Mouse (Mus musculus): ENCODE measurements around the gene Chst11. TPM values are rescaled to one million over a fixed set of nuclear protein-coding genes. Genes with fewer than 3 reads are reported as not detected.

Gene Chst11
- polyA plus RNA-seq, 1 experiment = 22.7 TPM

DNA sequence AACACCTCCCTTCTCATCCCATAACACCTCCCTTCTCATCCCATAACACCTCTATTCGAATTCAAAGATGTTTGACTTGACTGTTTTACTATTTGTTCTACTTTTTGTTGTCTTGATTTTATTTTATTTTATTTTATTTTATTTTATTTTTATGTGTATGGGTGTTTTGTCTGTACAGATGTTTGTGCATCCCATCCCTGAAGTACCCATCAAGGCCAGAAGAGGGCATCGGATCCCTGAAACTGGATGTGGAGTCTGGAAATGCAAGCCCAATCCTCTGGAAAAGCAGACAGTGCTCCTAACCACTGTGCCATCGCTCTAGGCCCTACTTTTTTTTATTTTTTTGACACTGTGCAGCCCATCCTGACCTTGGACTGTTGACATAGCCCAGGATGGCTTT, 239.7 kb downstream of the Chst11 start:
- TF ChIP-seq POLR2A (IDR thresholded peaks at IDR 0.05; ENCODE audit: borderline replicate concordance, extremely low read depth, insufficient read depth, insufficient read length, poor library complexity, severe bottlenecking) (no peak), CTCF (IDR thresholded peaks at IDR 0.05; ENCODE audit: borderline replicate concordance, extremely low read depth, insufficient read depth, insufficient read length) (peak; percentile 70)
- peak; percentile 53 for DNase-seq (ENCODE audit: low read depth)

DNA sequence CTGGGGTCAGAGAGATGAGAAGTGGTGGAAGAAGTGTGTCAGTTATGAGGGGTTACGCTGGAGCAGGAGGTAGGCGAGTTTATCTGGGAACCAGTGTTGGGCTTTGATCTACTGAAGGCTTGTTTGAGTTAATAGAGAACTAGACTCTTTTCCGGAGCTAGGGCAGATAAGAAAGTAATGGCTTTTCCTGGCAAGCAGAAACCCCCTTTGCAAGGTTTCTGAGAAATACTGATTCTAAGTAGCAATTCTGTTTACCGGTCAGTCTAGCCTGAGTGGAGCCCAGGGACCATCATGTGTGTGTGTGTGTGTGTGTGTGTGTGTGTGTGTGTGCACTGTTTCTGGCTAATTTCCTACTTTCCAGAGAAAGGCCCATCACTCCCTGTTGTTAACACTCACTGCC, 243.3 kb downstream of the Chst11 start:
- no peak for DNase-seq (ENCODE audit: low read depth)

DNA sequence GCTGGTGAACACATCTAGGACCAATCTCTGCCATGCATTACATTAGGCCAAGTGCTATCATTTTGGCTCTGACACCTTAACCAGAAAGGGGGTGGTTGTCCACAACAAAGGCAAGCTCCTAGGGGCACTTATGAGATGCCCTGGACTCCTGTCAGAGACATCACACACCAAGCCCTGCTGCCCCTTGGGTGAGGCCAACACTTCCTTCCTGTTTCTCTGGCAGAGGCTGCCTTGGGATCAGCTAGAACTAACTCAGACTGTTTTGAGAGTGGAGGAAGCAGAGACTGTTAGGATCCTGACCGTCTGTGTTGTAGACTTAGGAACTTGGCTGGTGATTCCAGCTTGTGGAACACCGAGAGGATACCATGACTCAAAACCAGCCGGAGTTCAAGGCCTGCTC, 248.7 kb downstream of the Chst11 start:
- TF ChIP-seq POLR2A (IDR thresholded peaks at IDR 0.05; ENCODE audit: borderline replicate concordance, extremely low read depth, insufficient read depth, insufficient read length, poor library complexity, severe bottlenecking) = no peak
- no peak for TF ChIP-seq CTCF (IDR thresholded peaks at IDR 0.05; ENCODE audit: borderline replicate concordance, extremely low read depth, insufficient read depth, insufficient read length)
- DNase-seq (ENCODE audit: low read depth) = no peak

More for the DNA sequence above, 243.3 kb downstream of the Chst11 start:
- TF ChIP-seq CTCF (IDR thresholded peaks at IDR 0.05; ENCODE audit: borderline replicate concordance, extremely low read depth, insufficient read depth, insufficient read length) = no peak
- no peak for TF ChIP-seq POLR2A (IDR thresholded peaks at IDR 0.05; ENCODE audit: borderline replicate concordance, extremely low read depth, insufficient read depth, insufficient read length, poor library complexity, severe bottlenecking)

DNA sequence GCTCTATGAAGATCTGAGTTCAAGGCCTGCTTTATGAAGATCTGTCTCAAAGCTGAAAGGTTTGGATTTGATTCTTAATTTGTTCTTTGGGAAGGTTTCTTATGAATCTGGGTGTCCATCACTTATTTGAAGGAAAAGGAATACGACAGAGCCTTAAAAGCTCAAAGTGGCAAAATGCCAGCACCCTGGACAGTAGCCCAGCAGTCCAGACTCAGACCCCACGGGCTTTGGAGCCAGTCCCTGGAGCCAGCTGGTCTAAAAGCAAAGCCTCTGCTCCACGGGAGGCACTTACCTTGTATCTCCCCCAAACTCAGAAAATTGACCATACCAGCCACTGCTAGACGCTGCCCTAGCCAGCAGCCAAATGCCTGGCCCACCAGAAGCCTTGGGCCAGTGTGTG, 249.1 kb downstream of the Chst11 start:
- no peak for DNase-seq (ENCODE audit: low read depth)

DNA sequence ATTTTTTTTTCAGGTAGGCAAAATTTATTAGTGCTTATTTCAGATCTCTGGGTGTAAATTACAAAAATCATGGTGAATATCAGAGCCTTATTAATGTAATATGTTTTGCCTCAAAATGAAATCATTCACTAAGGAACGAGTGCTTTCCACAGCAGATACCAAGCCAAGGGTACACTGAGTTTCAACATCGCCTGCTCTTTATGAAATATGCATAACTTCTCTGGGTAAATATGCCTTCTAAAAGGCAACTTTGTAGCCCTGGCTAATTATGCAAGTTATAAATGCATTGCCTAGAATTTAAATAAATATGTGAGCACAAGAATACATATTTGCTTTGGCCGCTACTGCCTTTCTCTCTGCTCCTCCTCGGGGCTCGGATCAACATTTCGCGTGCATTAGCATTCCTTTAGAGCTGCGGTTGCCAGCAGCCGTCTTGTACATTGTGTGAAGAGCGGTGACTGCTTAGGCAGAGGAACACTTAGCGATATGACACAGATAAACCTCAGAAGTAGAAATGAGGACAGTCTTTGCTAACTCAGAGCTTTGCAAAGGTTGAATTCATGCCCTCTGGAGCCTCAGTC, 256.9 kb downstream of the Chst11 start:
- peak; percentile 74 for DNase-seq (ENCODE audit: low read depth)

More for the DNA sequence above, 249.1 kb downstream of the Chst11 start:
- TF ChIP-seq CTCF (IDR thresholded peaks at IDR 0.05; ENCODE audit: borderline replicate concordance, extremely low read depth, insufficient read depth, insufficient read length) (no peak), POLR2A (IDR thresholded peaks at IDR 0.05; ENCODE audit: borderline replicate concordance, extremely low read depth, insufficient read depth, insufficient read length, poor library complexity, severe bottlenecking) (no peak)

DNA sequence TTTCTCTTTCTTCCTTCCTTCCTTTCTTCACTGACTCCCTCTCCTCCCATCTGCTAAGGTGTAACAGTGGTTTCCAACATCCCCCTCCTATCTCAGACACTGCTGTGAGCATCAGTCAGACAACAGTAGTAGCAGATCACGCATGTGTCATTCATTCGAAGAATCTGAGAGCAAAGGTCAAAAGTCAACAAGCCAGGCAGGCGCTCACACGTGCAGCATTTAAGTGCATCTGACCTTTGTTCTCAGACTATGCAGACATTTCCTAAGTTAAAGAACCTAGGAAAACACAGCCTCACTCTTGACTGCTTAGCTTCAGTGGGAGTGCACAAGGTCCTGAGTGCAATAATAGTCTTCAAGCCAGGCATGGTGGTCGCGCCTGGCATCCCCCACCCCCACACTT, 258.8 kb downstream of the Chst11 start:
- DNase-seq (ENCODE audit: low read depth) = no peak

More for the DNA sequence above, 256.9 kb downstream of the Chst11 start:
- TF ChIP-seq POLR2A (IDR thresholded peaks at IDR 0.05; ENCODE audit: borderline replicate concordance, extremely low read depth, insufficient read depth, insufficient read length, poor library complexity, severe bottlenecking) (no peak), CTCF (IDR thresholded peaks at IDR 0.05; ENCODE audit: borderline replicate concordance, extremely low read depth, insufficient read depth, insufficient read length) (no peak)

More for the DNA sequence above, 258.8 kb downstream of the Chst11 start:
- TF ChIP-seq POLR2A (IDR thresholded peaks at IDR 0.05; ENCODE audit: borderline replicate concordance, extremely low read depth, insufficient read depth, insufficient read length, poor library complexity, severe bottlenecking) = no peak
- TF ChIP-seq CTCF (IDR thresholded peaks at IDR 0.05; ENCODE audit: borderline replicate concordance, extremely low read depth, insufficient read depth, insufficient read length) = no peak

Other genes starting within 250 kb of the Chst11 start
- gene Nfyb, start 221.4 kb upstream of the Chst11 start, polyA plus RNA-seq (2012; rRNA removed) = 55.7 and 64.5 TPM in 2 replicates
- gene Txnrd1, start 151.5 kb upstream of the Chst11 start, polyA plus RNA-seq (2012; rRNA removed) = 105 and 115 TPM in 2 replicates
- gene Eid3, start 118.9 kb upstream of the Chst11 start, polyA plus RNA-seq (2012; rRNA removed) = 0.57 and 1.2 TPM in 2 replicates